Mouse (Mus musculus): ENCODE results near the gene Defb30. TPM values are rescaled to one million over a fixed set of nuclear protein-coding genes. Genes with fewer than 3 reads are reported as not detected.

Defb30 gene
- not detected in 2 replicates for polyA plus RNA-seq (2012; rRNA removed)

GRCm38 (mm10) chr14:63049910-63050370 lies at the start of gene Defb30:
Gene Defb30 (minus strand): TSS chr14:63049960.
- WGBS, result 69% methylated on average over 13 of the region's 14 CpGs
- TF ChIP-seq POLR2A (IDR thresholded peaks at IDR 0.05; ENCODE audit: borderline replicate concordance, extremely low read depth, low read depth, low read length) (no peak), CTCF (IDR thresholded peaks at IDR 0.05; ENCODE audit: insufficient read depth, low read length) (no peak)
- Histone ChIP-seq H3K4me3 (replicated peaks; ENCODE audit: extremely low read depth, low read depth, low read length) (no peak within 1 kb of the TSS), H3K4me1 (ENCODE audit: control insufficient read depth, insufficient read depth, low read length) (no peaks in the 10 kb centered on the region)
- DNase-seq, result no peak

GRCm38 (mm10) chr14:63067708-63068107 lies 17.9 kb upstream of the Defb30 start:
- no peak overlapping the region for H3K4me3 ChIP-seq (replicated peaks; ENCODE audit: extremely low read depth, low read depth, low read length)
- DNase-seq, result no peak
- TF ChIP-seq POLR2A (IDR thresholded peaks at IDR 0.05; ENCODE audit: borderline replicate concordance, extremely low read depth, low read depth, low read length) (no peak), CTCF (IDR thresholded peaks at IDR 0.05; ENCODE audit: insufficient read depth, low read length) (no peak)
- WGBS, result 32% methylated on average over 15 of the region's 15 CpGs
- no peaks in the 10 kb centered on the region for H3K4me1 ChIP-seq (ENCODE audit: control insufficient read depth, insufficient read depth, low read length)

GRCm38 (mm10) chr14:63066630-63067310 lies 17.0 kb upstream of the Defb30 start:
- TF ChIP-seq POLR2A (IDR thresholded peaks at IDR 0.05; ENCODE audit: borderline replicate concordance, extremely low read depth, low read depth, low read length), result no peak
- peak; percentile 61; the same call in 1 of the 2 replicates for TF ChIP-seq CTCF (IDR thresholded peaks at IDR 0.05; ENCODE audit: insufficient read depth, low read length)
- no peak overlapping the region for H3K4me3 ChIP-seq (replicated peaks; ENCODE audit: extremely low read depth, low read depth, low read length)
- WGBS, result 26% methylated on average over 16 of the region's 16 CpGs
- DNase-seq, result peak; percentile 64
- no peaks in the 10 kb centered on the region for H3K4me1 ChIP-seq (ENCODE audit: control insufficient read depth, insufficient read depth, low read length)

GRCm38 (mm10) chr14:63065391-63065790 lies 15.6 kb upstream of the Defb30 start:
- TF ChIP-seq POLR2A (IDR thresholded peaks at IDR 0.05; ENCODE audit: borderline replicate concordance, extremely low read depth, low read depth, low read length) (no peak), CTCF (IDR thresholded peaks at IDR 0.05; ENCODE audit: insufficient read depth, low read length) (no peak)
- no peak for DNase-seq
- 80% methylated on average over 5 of the region's 5 CpGs for WGBS
- no peak overlapping the region for H3K4me3 ChIP-seq (replicated peaks; ENCODE audit: extremely low read depth, low read depth, low read length)
- no peaks in the 10 kb centered on the region for H3K4me1 ChIP-seq (ENCODE audit: control insufficient read depth, insufficient read depth, low read length)

- WGBS, result 63% methylated on average over 2 of the region's 2 CpGs
- TF ChIP-seq CTCF (IDR thresholded peaks at IDR 0.05; ENCODE audit: insufficient read depth, low read length) (no peak), POLR2A (IDR thresholded peaks at IDR 0.05; ENCODE audit: borderline replicate concordance, extremely low read depth, low read depth, low read length) (no peak)
- DNase-seq, result no peak
- no peaks in the 10 kb centered on the region for H3K4me1 ChIP-seq (ENCODE audit: control insufficient read depth, insufficient read depth, low read length)
- no peak overlapping the region for H3K4me3 ChIP-seq (replicated peaks; ENCODE audit: extremely low read depth, low read depth, low read length)
These were observed 12.4 kb upstream of the Defb30 start for GRCm38 (mm10) chr14:63062184-63062583.

- WGBS, result 52% methylated on average over 10 of the region's 10 CpGs
- Histone ChIP-seq H3K4me1 (ENCODE audit: control insufficient read depth, insufficient read depth, low read length) (no peaks in the 10 kb centered on the region), H3K4me3 (replicated peaks; ENCODE audit: extremely low read depth, low read depth, low read length) (no peak overlapping the region)
- no peak for TF ChIP-seq CTCF (IDR thresholded peaks at IDR 0.05; ENCODE audit: insufficient read depth, low read length)
- TF ChIP-seq POLR2A (IDR thresholded peaks at IDR 0.05; ENCODE audit: borderline replicate concordance, extremely low read depth, low read depth, low read length), result no peak
- no peak for DNase-seq
These were observed 10.6 kb upstream of the Defb30 start for GRCm38 (mm10) chr14:63060361-63060760.

- Histone ChIP-seq H3K4me1 (ENCODE audit: control insufficient read depth, insufficient read depth, low read length) (no peaks in the 10 kb centered on the region), H3K4me3 (replicated peaks; ENCODE audit: extremely low read depth, low read depth, low read length) (no peak overlapping the region)
- peak; percentile 45 for DNase-seq
- TF ChIP-seq POLR2A (IDR thresholded peaks at IDR 0.05; ENCODE audit: borderline replicate concordance, extremely low read depth, low read depth, low read length) (peak; percentile 28; the same call in 1 of the 2 replicates), CTCF (IDR thresholded peaks at IDR 0.05; ENCODE audit: insufficient read depth, low read length) (peak; percentile 10; the same call in 1 of the 2 replicates)
- 15% methylated on average over 6 of the region's 6 CpGs for WGBS
These were observed 5.0 kb upstream of the Defb30 start for GRCm38 (mm10) chr14:63054729-63055128.

GRCm38 (mm10) chr14:63050769-63051168 lies 1.0 kb upstream of the Defb30 start:
- DNase-seq, result peak; percentile 68
- WGBS, result 29% methylated on average over 5 of the region's 5 CpGs
- no peak for TF ChIP-seq POLR2A (IDR thresholded peaks at IDR 0.05; ENCODE audit: borderline replicate concordance, extremely low read depth, low read depth, low read length)
- TF ChIP-seq CTCF (IDR thresholded peaks at IDR 0.05; ENCODE audit: insufficient read depth, low read length), result peak; percentile 77
- Histone ChIP-seq H3K4me1 (ENCODE audit: control insufficient read depth, insufficient read depth, low read length) (no peaks in the 10 kb centered on the region), H3K4me3 (replicated peaks; ENCODE audit: extremely low read depth, low read depth, low read length) (no peak overlapping the region)

GRCm38 (mm10) chr14:63046691-63047090 lies 3.1 kb downstream of the Defb30 start, which contains the start of gene Defb42:
Gene Defb42 (plus strand): TSS chr14:63046991.
- WGBS, result 55% methylated on average over 3 of the region's 3 CpGs
- TF ChIP-seq CTCF (IDR thresholded peaks at IDR 0.05; ENCODE audit: insufficient read depth, low read length), result no peak
- TF ChIP-seq POLR2A (IDR thresholded peaks at IDR 0.05; ENCODE audit: borderline replicate concordance, extremely low read depth, low read depth, low read length), result no peak
- no peak for DNase-seq
- H3K4me1 ChIP-seq (ENCODE audit: control insufficient read depth, insufficient read depth, low read length), result no peaks in the 10 kb centered on the region
- H3K4me3 ChIP-seq (replicated peaks; ENCODE audit: extremely low read depth, low read depth, low read length), result no peak within 1 kb of the TSS

Data from lung, adult 2 months (tissue).